Mouse (Mus musculus): ENCODE data around the gene Amer2. TPM values are rescaled to one million over a fixed set of nuclear protein-coding genes. Genes with fewer than 3 reads are reported as not detected.

The Amer2 gene
- total RNA-seq, 4 experiments from 2014 or later: 4.4 to 5.9 (median 4.6) TPM

Other genes starting within 250 kb of the Amer2 start
- 1 to 10 TPM; 1.1 to 4.7 (median 2.3) TPM for gene Atp8a2, start 176.1 kb upstream of the Amer2 start, total RNA-seq (2022)
- under 1 TPM in 1 of 4 experiments, not detected in 3; 0.12 TPM for gene Nupl1, start 121.8 kb upstream of the Amer2 start, total RNA-seq (2022)
- gene Gm49336, start 121.8 kb upstream of the Amer2 start, total RNA-seq (2022): 10 to 100 TPM; 33.5 to 38.4 (median 36.6) TPM
- 10 to 100 TPM; 47.6 to 66.7 (median 59.9) TPM for gene Mtmr6, start 108.0 kb upstream of the Amer2 start, total RNA-seq (2022)

All from adrenal gland, adult 8-10 months (tissue).